ENCODE assay signal across 13 mouse cellular contexts in the genomic region with DNA sequence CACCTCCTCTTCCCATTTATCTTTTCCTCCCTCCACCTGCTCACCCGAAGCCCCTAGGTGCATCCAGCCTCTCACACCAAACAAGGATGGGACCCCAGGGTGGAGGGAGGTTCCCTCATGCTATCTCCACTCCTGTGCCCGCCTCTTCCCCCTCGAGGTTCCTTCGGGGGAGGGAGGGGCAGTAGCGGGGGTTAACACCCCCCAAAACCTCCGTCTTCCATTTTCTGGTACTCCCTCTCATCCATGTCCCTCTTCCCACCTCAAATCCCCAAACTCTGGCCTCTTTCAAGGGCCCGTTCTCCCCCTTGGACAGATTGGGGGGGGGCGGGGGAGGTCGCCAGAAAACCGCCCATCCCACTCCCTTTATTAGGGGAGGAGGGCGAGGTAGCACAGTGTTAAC. TPM values are rescaled to one million over a fixed set of nuclear protein-coding genes. Genes with fewer than 3 reads are reported as not detected.
DNase-seq lines count a peak whose midpoint lies in the region; ATAC-seq and TF ChIP-seq lines count a peak whose summit lies in the region.
"Had no signal": no experiment of that assay in that cellular context is flagged by ENCODE, and none has a peak within 500 bp of the region (broad histone marks: within the 10 kb centered on the region; RNA-seq: fewer than 3 reads in every experiment).

No protein-coding gene starts in this region.

- WGBS in hindbrain, embryonic 12.5 days = 11% methylated on average over 11 of the region's 11 CpGs
- 10% methylated on average over 11 of the region's 11 CpGs for WGBS in hindbrain, embryonic 10.5 days
- WGBS in forebrain, embryonic 14.5 days = 17% methylated on average over 10 of the region's 11 CpGs
- 9% methylated on average over 10 of the region's 11 CpGs for WGBS in midbrain, embryonic 11.5 days

- no peak for TF ChIP-seq CTCF in MEL (IDR thresholded peaks at IDR 0.05 in 2 of 3, conservative IDR thresholded peaks at IDR 0.05 in 1 of 3; ENCODE audit: control insufficient read depth in 1 of 3, insufficient read depth in 1 of 3, low read depth in 2 of 3, low read length in 3 of 3, poor library complexity in 1 of 3, severe bottlenecking in 1 of 3)

- H3K4me2 ChIP-seq in hindbrain, embryonic 12.5 days (replicated peaks) = peak overlapping the region; percentile 14
- peak overlapping the region; percentile 14; the same call in 1 of the 2 replicates for H3K4me2 ChIP-seq in forebrain, embryonic 14.5 days (ENCODE audit: low read length)
- no peak overlapping the region for H3K4me2 ChIP-seq in midbrain, embryonic 11.5 days

- 0 out of 2 replicates have a peak overlapping the region, but pooled peaks have one; percentile 6 for H3K9ac ChIP-seq in hindbrain, embryonic 12.5 days
- no peak overlapping the region for H3K9ac ChIP-seq in MEL (ENCODE audit: control insufficient read depth, low read depth, low read length, poor library complexity, severe bottlenecking)
- no peak overlapping the region for H3K9ac ChIP-seq in forebrain, embryonic 14.5 days (ENCODE audit: low read length)
- H3K9ac ChIP-seq in midbrain, embryonic 11.5 days (ENCODE audit: low read length) = 0 out of 2 replicates have a peak overlapping the region, but pooled peaks have one; percentile 9

- DNase-seq in hindbrain, embryonic 10.5 days (ENCODE audit: low spot score) = no peak
- no peak for DNase-seq in MEL (ENCODE audit: low read depth, low spot score)
- no peak for DNase-seq in forebrain, embryonic 14.5 days (ENCODE audit: low spot score)
- no peak for DNase-seq in midbrain, embryonic 11.5 days (ENCODE audit: low spot score, missing footprints)
- DNase-seq in ovary, adult 18-20 months (ENCODE audit: low spot score) = no peak
- DNase-seq in layer of hippocampus, adult 9-11 months = no peak
- DNase-seq in gastrocnemius, adult 8-10 months (ENCODE audit: low spot score in 2 of 2) = no peak
- DNase-seq: cerebellum, postnatal 25 days; gastrocnemius, postnatal 36 days; lung, postnatal 14 days had no signal

- peak; percentile 34; the same call in 1 of the 2 replicates for ATAC-seq in hindbrain, embryonic 12.5 days (ENCODE audit: low FRiP score)
- no peak for ATAC-seq in forebrain, embryonic 14.5 days
- 0 out of 2 replicates have a peak, but pooled peaks have one; percentile 47 for ATAC-seq in midbrain, embryonic 11.5 days (ENCODE audit: low FRiP score)

- no peak for TF ChIP-seq EP300 in MEL (IDR thresholded peaks at IDR 0.05; ENCODE audit: low read depth in 1 of 2, low read length in 2 of 2)

- no peak for TF ChIP-seq RAD21 in MEL (IDR thresholded peaks at IDR 0.05; ENCODE audit: low read depth, low read length)

- peaks cover 23% of the 10 kb centered on the region for H3K36me3 ChIP-seq in hindbrain, embryonic 12.5 days
- H3K36me3 ChIP-seq in hindbrain, embryonic 10.5 days = peaks cover 37% of the 10 kb centered on the region
- no peaks in the 10 kb centered on the region for H3K36me3 ChIP-seq in MEL (ENCODE audit: control insufficient read depth in 1 of 2, insufficient read depth in 2 of 2, low read length in 2 of 2)
- H3K36me3 ChIP-seq in forebrain, embryonic 14.5 days (ENCODE audit: control insufficient read depth, insufficient read depth, low read length) = peaks cover 34% of the 10 kb centered on the region; the same call in 1 of the 2 replicates
- H3K36me3 ChIP-seq in midbrain, embryonic 11.5 days (ENCODE audit: control insufficient read depth, insufficient read depth, low read length) = no peaks in the 10 kb centered on the region; the same call in 1 of the 2 replicates

- H3K27me3 ChIP-seq in hindbrain, embryonic 12.5 days = peaks cover 29% of the 10 kb centered on the region
- peaks cover 35% of the 10 kb centered on the region for H3K27me3 ChIP-seq in hindbrain, embryonic 10.5 days (ENCODE audit: insufficient read depth, poor library complexity, severe bottlenecking)
- H3K27me3 ChIP-seq in MEL (ENCODE audit: control insufficient read depth in 1 of 2, insufficient read depth in 2 of 2, low read length in 2 of 2) = no peaks in the 10 kb centered on the region
- 0 out of 2 replicates have a peak, but pooled peaks cover 3% of the 10 kb centered on the region for H3K27me3 ChIP-seq in forebrain, embryonic 14.5 days (replicated peaks; ENCODE audit: control insufficient read depth, insufficient read depth, low read length)
- peaks cover 18% of the 10 kb centered on the region for H3K27me3 ChIP-seq in midbrain, embryonic 11.5 days (ENCODE audit: control insufficient read depth, insufficient read depth, low read length)
- H3K27me3 ChIP-seq: CH12.LX had no signal

- no peak overlapping the region for H3K4me3 ChIP-seq in hindbrain, embryonic 12.5 days
- H3K4me3 ChIP-seq in hindbrain, embryonic 10.5 days = no peak overlapping the region
- no peak overlapping the region for H3K4me3 ChIP-seq in MEL (ENCODE audit: control insufficient read depth in 1 of 2, insufficient read depth in 1 of 2, low read depth in 2 of 2, low read length in 2 of 2)
- H3K4me3 ChIP-seq in forebrain, embryonic 14.5 days (ENCODE audit: low read depth, low read length) = no peak overlapping the region
- H3K4me3 ChIP-seq in midbrain, embryonic 11.5 days (ENCODE audit: low read depth, low read length) = no peak overlapping the region

- no peaks in the 10 kb centered on the region for H3K79me2 ChIP-seq in MEL (ENCODE audit: control insufficient read depth, insufficient read depth, low read length, poor library complexity)

- H3K9me3 ChIP-seq in hindbrain, embryonic 12.5 days (replicated peaks) = no peaks in the 10 kb centered on the region
- no peaks in the 10 kb centered on the region for H3K9me3 ChIP-seq in hindbrain, embryonic 10.5 days
- no peaks in the 10 kb centered on the region for H3K9me3 ChIP-seq in MEL (replicated peaks; ENCODE audit: insufficient read depth, low read length)
- H3K9me3 ChIP-seq in forebrain, embryonic 14.5 days (replicated peaks; ENCODE audit: control insufficient read depth, low read length) = no peaks in the 10 kb centered on the region
- no peaks in the 10 kb centered on the region for H3K9me3 ChIP-seq in midbrain, embryonic 11.5 days (ENCODE audit: control insufficient read depth, low read length)

- H3K27ac ChIP-seq in hindbrain, embryonic 12.5 days = no peak overlapping the region
- no peak overlapping the region for H3K27ac ChIP-seq in hindbrain, embryonic 10.5 days
- no peak overlapping the region for H3K27ac ChIP-seq in MEL (ENCODE audit: control insufficient read depth, low read depth, low read length)
- no peak overlapping the region for H3K27ac ChIP-seq in forebrain, embryonic 14.5 days (ENCODE audit: low read depth, low read length)
- H3K27ac ChIP-seq in midbrain, embryonic 11.5 days (ENCODE audit: low read depth, low read length) = no peak overlapping the region

- peaks cover 6% of the 10 kb centered on the region for H3K4me1 ChIP-seq in hindbrain, embryonic 12.5 days
- peaks cover 25% of the 10 kb centered on the region for H3K4me1 ChIP-seq in hindbrain, embryonic 10.5 days (replicated peaks)
- H3K4me1 ChIP-seq in MEL (ENCODE audit: control insufficient read depth in 1 of 2, insufficient read depth in 2 of 2, low read length in 2 of 2) = no peaks in the 10 kb centered on the region
- H3K4me1 ChIP-seq in forebrain, embryonic 14.5 days (ENCODE audit: control insufficient read depth, insufficient read depth, low read length) = no peaks in the 10 kb centered on the region
- H3K4me1 ChIP-seq in midbrain, embryonic 11.5 days (ENCODE audit: control insufficient read depth, insufficient read depth, low read length) = peaks cover 7% of the 10 kb centered on the region; the same call in 1 of the 2 replicates

- TF ChIP-seq POLR2A in MEL (IDR thresholded peaks at IDR 0.05; ENCODE audit: control insufficient read depth in 1 of 2, insufficient read depth in 1 of 2, low read depth in 1 of 2, low read length in 2 of 2, poor library complexity in 1 of 2) = no peak; a peak in 1 of 4 replicates

TF ChIP-seq in MEL, 35 proteins besides CTCF, POLR2A, EP300 and RAD21 (continues in another document):
- no peak for TF ChIP-seq MXI1 (IDR thresholded peaks at IDR 0.05; ENCODE audit: low read depth, low read length)
- TF ChIP-seq POLR2AphosphoS2 (IDR thresholded peaks at IDR 0.05; ENCODE audit: low read length) = 0 out of 2 replicates have a peak, but pooled peaks have one; percentile 9
- TF ChIP-seq MAX (IDR thresholded peaks at IDR 0.05; ENCODE audit: low read length) = no peak

RNA-seq across cellular contexts. Expression of gene Cacng8, which starts 22.9 kb away (rescaled TPM):
- 7.9 and 8.6 TPM in 2 replicates for polyA plus RNA-seq in hindbrain, embryonic 12.5 days (2016; fragmentation: Nextera tagmentation; extraction: Ambion mirVana)
- polyA plus RNA-seq in hindbrain, embryonic 10.5 days (2016; fragmentation: Nextera tagmentation; extraction: Ambion mirVana) = 5.5 and 7.8 TPM in 2 replicates
- total RNA-seq in MEL (2012; rRNA removed) = 4.6 and 5.6 TPM in 2 replicates
- 1 to 10 TPM in 1 of 2 experiments, not detected in 1; 9.2 TPM for polyA plus RNA-seq in MEL (2012; ENCODE audit: insufficient read depth in 1 of 2, insufficient read length in 2 of 2, low read depth in 1 of 2, low replicate concordance in 2 of 2, missing spikeins in 1 of 2)
- 8.6 and 11.1 TPM in 2 replicates for polyA plus RNA-seq in forebrain, embryonic 14.5 days (2014; fragmentation: Nextera tagmentation; extraction: Ambion mirVana)
- polyA plus RNA-seq in midbrain, embryonic 11.5 days (2014; fragmentation: Nextera tagmentation; extraction: Ambion mirVana) = 4.0 and 4.7 TPM in 2 replicates
- not detected for total RNA-seq in gastrocnemius, adult 8-10 months (2022)
- total RNA-seq: gastrocnemius, postnatal 36 days had no signal

RNA-seq across cellular contexts. Expression of gene Cacng7, which starts 34.8 kb away (rescaled TPM):
- 3.7 and 4.6 TPM in 2 replicates for polyA plus RNA-seq in hindbrain, embryonic 12.5 days (2016; fragmentation: Nextera tagmentation; extraction: Ambion mirVana)
- polyA plus RNA-seq in hindbrain, embryonic 10.5 days (2016; fragmentation: Nextera tagmentation; extraction: Ambion mirVana) = 2.2 TPM in 2 replicates
- 0.04 TPM in 1 of 2 replicates, not detected in the other for total RNA-seq in MEL (2012; rRNA removed)
- under 1 TPM in 1 of 2 experiments, not detected in 1; 0.11 TPM for polyA plus RNA-seq in MEL (2012; ENCODE audit: insufficient read depth in 1 of 2, insufficient read length in 2 of 2, low read depth in 1 of 2, low replicate concordance in 2 of 2, missing spikeins in 1 of 2)
- polyA plus RNA-seq in forebrain, embryonic 14.5 days (2014; fragmentation: Nextera tagmentation; extraction: Ambion mirVana) = 3.3 and 3.8 TPM in 2 replicates
- polyA plus RNA-seq in midbrain, embryonic 11.5 days (2014; fragmentation: Nextera tagmentation; extraction: Ambion mirVana) = 4.2 and 4.4 TPM in 2 replicates
- total RNA-seq in gastrocnemius, adult 8-10 months (2022) = 10 to 100 TPM in 3 of 4 experiments, 1 to 10 TPM in 1; 8.5 to 16.4 (median 13.6) TPM

RNA-seq across cellular contexts. Expression of gene Cacng6, which starts 56.4 kb away (rescaled TPM):
- polyA plus RNA-seq in hindbrain, embryonic 12.5 days (2016; fragmentation: Nextera tagmentation; extraction: Ambion mirVana) = 0.27 and 1.4 TPM in 2 replicates
- polyA plus RNA-seq in hindbrain, embryonic 10.5 days (2016; fragmentation: Nextera tagmentation; extraction: Ambion mirVana) = 0.12 TPM in 1 of 2 replicates, not detected in the other
- total RNA-seq in MEL (2012; rRNA removed) = not detected in 2 replicates
- polyA plus RNA-seq in MEL (2012; ENCODE audit: insufficient read depth in 1 of 2, insufficient read length in 2 of 2, low read depth in 1 of 2, low replicate concordance in 2 of 2, missing spikeins in 1 of 2) = under 1 TPM in 1 of 2 experiments, not detected in 1; 0.08 TPM
- 0.09 TPM in 1 of 2 replicates, not detected in the other for polyA plus RNA-seq in forebrain, embryonic 14.5 days (2014; fragmentation: Nextera tagmentation; extraction: Ambion mirVana)
- polyA plus RNA-seq in midbrain, embryonic 11.5 days (2014; fragmentation: Nextera tagmentation; extraction: Ambion mirVana) = not detected in 2 replicates
- total RNA-seq in gastrocnemius, adult 8-10 months (2022) = 100 to 1,000 TPM; 113 to 158 (median 136) TPM
- total RNA-seq: adrenal gland, adult 18-20 months; CH12.LX had no signal

Comparison
In these comparisons a context has a peak if more than half of its experiments do, and no peak if none do; other contexts are left out.
1. H3K9ac ChIP-seq: peak in hindbrain, embryonic 12.5 days (single experiment) and midbrain, embryonic 11.5 days (single experiment); none in MEL (single experiment) and forebrain, embryonic 14.5 days (single experiment).